Mouse (Mus musculus) adipose tissue, adult 10 weeks (tissue): ENCODE results near the gene Rbak. TPM values are rescaled to one million over a fixed set of nuclear protein-coding genes. Genes with fewer than 3 reads are reported as not detected.

Source experiments
- polyA plus RNA-seq: library from polyadenylated mRNA; stranded (reverse); fragments of 350-450 nt; fragmentation: Illumina TruSeq; extraction: RNeasy Lipid Tissue Mini Kit (QIAGEN cat#74804); gene quantifications from one replicate; pipeline ENCODE4 v1.2.3, GENCODE M21; 2014; ENCODE audit warnings: low read depth, low replicate concordance

The Rbak gene
- polyA plus RNA-seq: 9.7 TPM

DNA sequence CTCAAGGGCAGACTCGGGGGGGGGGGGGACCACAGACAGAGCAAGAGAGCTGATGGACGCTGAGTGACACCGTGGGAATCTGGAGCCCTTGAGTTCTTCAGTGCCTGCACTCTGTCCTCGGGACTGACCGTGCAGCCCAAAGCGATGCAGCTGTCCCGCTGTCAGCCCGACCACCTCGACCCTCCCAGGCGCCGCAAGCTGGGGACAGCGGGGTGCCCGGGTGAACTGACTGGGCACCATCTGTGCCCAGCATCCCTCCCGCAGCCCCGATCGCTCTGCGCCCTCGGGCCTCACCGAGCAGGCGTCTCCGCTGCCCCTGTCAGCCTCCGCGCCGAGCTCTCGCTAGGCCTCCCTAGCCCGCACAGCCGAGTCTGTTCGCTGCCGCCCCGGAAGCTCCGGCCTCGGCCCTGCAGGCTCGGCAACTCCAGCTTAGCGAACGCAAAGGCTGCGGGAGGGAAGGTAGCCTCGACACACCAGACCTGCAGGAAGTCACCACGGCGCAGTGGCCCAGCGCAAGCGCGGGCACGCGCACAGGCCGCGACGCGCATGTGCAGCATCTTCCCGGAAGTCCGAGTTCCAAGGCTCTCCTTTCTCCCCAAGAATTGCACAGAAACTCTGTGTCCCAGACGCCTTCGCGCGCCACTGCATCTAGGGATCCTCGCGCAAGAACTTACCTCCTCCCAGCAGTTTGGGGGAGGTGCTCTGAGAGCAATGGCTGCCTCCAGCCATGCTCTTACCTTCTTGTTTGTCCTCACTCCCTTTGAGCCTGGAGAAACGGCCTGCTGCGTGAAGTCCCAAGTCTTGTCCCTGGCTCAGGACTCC, at the start of gene Rbak, which contains the start of gene Spdye4b:
TSS of gene Rbak (minus strand) at position 521 of the 822 bp plus-strand sequence.
TSS of gene Spdye4b (plus strand) at position 763 of the 822 bp plus-strand sequence.

GRCm38 (mm10) chr5:143226790-143227189, 46.2 kb upstream of the Rbak start, which contains the start of gene Spdye4a:
Gene Spdye4a, minus strand, starts transcription at chr5:143226890.

GRCm38 (mm10) chr5:143147481-143147880, 33.1 kb downstream of the Rbak start, which contains the start of gene Olfr718-ps1:
Gene Olfr718-ps1, minus strand, starts transcription at chr5:143147581.

Other genes starting within 250 kb of the Rbak start
- 22.4 TPM for gene Fscn1, start 220.4 kb downstream of the Rbak start, polyA plus RNA-seq
- 22.1 TPM for gene Rnf216, start 67.8 kb downstream of the Rbak start, polyA plus RNA-seq
- not detected for gene Olfr718-ps1, start 33.2 kb downstream of the Rbak start, polyA plus RNA-seq
- 0.63 TPM for gene Spdye4b, start 242 bp upstream of the Rbak start, polyA plus RNA-seq
- gene Spdye4a, start 46.1 kb upstream of the Rbak start, polyA plus RNA-seq: 0.47 TPM
- 9.4 TPM for gene Zfp12, start 54.4 kb upstream of the Rbak start, polyA plus RNA-seq
- 8.1 TPM for gene Zfp316, start 89.2 kb upstream of the Rbak start, polyA plus RNA-seq
- gene Zfp853, start 112.8 kb upstream of the Rbak start, polyA plus RNA-seq: 0.24 TPM
- gene E130309D02Rik, start 134.6 kb upstream of the Rbak start, polyA plus RNA-seq: 14.0 TPM
- 66.5 TPM for gene Zdhhc4, start 148.5 kb upstream of the Rbak start, polyA plus RNA-seq
- gene Grid2ip, start 176.6 kb upstream of the Rbak start, polyA plus RNA-seq: not detected
- gene Kdelr2, start 223.1 kb upstream of the Rbak start, polyA plus RNA-seq: 95.5 TPM